Mouse (Mus musculus) limb, embryonic 11.5 days (tissue): ENCODE results near the gene Bank1. TPM values are rescaled to one million over a fixed set of nuclear protein-coding genes. Genes with fewer than 3 reads are reported as not detected.

ENCODE experiments used
- ATAC-seq: fragments of 200-750 bp; cut with Nextera tagmentation; 2 replicates; pipeline ENCODE4 v1.8.0; 2017; ENCODE audit warnings: low read depth; ENCODE audit not compliant: insufficient number of reproducible peaks, low FRiP score, low TSS enrichment
- DNase-seq: peaks from one replicate; pipeline ENCODE4 v3.0.0-alpha.2; 2015; ENCODE audit warnings: low spot score
- H3K27ac ChIP-seq: fragments of 300-500 bp; sonication (generic); replicated peaks from 2 replicates; pipeline ENCODE4 v1.5.1; 2014; ENCODE audit warnings: low read depth, mild to moderate bottlenecking, low read length
- H3K27me3 ChIP-seq: fragments of 300-500 bp; sonication (generic); 2 replicates; pipeline ENCODE4 v1.6.1; 2014; ENCODE audit warnings: mild to moderate bottlenecking, low read length, mixed read lengths; ENCODE audit not compliant: control insufficient read depth, insufficient read depth
- H3K36me3 ChIP-seq: fragments of 300-500 bp; sonication (generic); 2 replicates; pipeline ENCODE4 v1.6.1; 2014; ENCODE audit warnings: mild to moderate bottlenecking, low read length, moderate library complexity, mixed read lengths; ENCODE audit not compliant: control insufficient read depth, insufficient read depth
- H3K4me1 ChIP-seq: fragments of 300-500 bp; sonication (generic); 2 replicates; pipeline ENCODE4 v1.6.1; 2014; ENCODE audit warnings: low read length, mixed read lengths; ENCODE audit not compliant: control insufficient read depth, insufficient read depth
- H3K4me2 ChIP-seq: fragments of 300-500 bp; sonication (generic); 2 replicates; pipeline ENCODE4 v1.6.1; 2014; ENCODE audit warnings: low read depth, mild to moderate bottlenecking, moderate library complexity; ENCODE audit not compliant: severe bottlenecking
- H3K4me3 ChIP-seq: fragments of 300-500 bp; sonication (generic); 2 replicates; pipeline ENCODE4 v1.5.1; 2014; ENCODE audit warnings: low read depth, low read length
- H3K9ac ChIP-seq: fragments of 300-500 bp; sonication (generic); 2 replicates; pipeline ENCODE4 v1.6.1; 2014; ENCODE audit warnings: mild to moderate bottlenecking, low read length
- H3K9me3 ChIP-seq: fragments of 300-500 bp; sonication (generic); 2 replicates; pipeline ENCODE4 v1.6.1; 2016; ENCODE audit warnings: low read length; ENCODE audit not compliant: control insufficient read depth
- WGBS: fragments of 180-500 bp; shearing (Covaris S2); extraction: QIAGEN DNeasy Blood & Tissue Kit; methylation state at CpG from one replicate; pipeline ENCODE4 v1.1.7; 2014; 5-methylcytosine and 5-hydroxymethylcytosine counted together
- polyA plus RNA-seq: library from polyadenylated mRNA; unstranded; fragments of >200 nt; fragmentation: Nextera tagmentation; extraction: Ambion mirVana; gene quantifications from 2 replicates; pipeline ENCODE4 v1.2.1, GENCODE M21; 2014

Bank1 gene
- polyA plus RNA-seq, 1 experiment from 2014 or later = 0.33 TPM

GRCm38 (mm10) chr3:136040041-136040440, 285.8 kb downstream of the Bank1 start:
- no peak for DNase-seq
- Histone ChIP-seq H3K9me3 (no peaks in the 10 kb centered on the region), H3K36me3 (no peaks in the 10 kb centered on the region), H3K4me2 (no peak overlapping the region), H3K4me3 (no peak overlapping the region), H3K4me1 (no peaks in the 10 kb centered on the region), H3K27me3 (no peaks in the 10 kb centered on the region), H3K27ac (no peak overlapping the region), H3K9ac (no peak overlapping the region)
- no peak for ATAC-seq
- 92% methylated on average over 2 of the region's 2 CpGs for WGBS

- Histone ChIP-seq H3K4me3 (no peak overlapping the region), H3K36me3 (no peaks in the 10 kb centered on the region), H3K9ac (no peak overlapping the region), H3K27ac (no peak overlapping the region), H3K9me3 (no peaks in the 10 kb centered on the region), H3K27me3 (no peaks in the 10 kb centered on the region), H3K4me1 (no peaks in the 10 kb centered on the region), H3K4me2 (no peak overlapping the region)
- 85% methylated on average over 6 of the region's 6 CpGs for WGBS
- ATAC-seq (no peak), DNase-seq (no peak)
Observed at GRCm38 (mm10) chr3:136039446-136039845, 286.4 kb downstream of the Bank1 start.

- Histone ChIP-seq H3K27ac (no peak overlapping the region), H3K4me3 (no peak overlapping the region), H3K9me3 (no peaks in the 10 kb centered on the region), H3K9ac (no peak overlapping the region), H3K4me1 (no peaks in the 10 kb centered on the region), H3K4me2 (no peak overlapping the region), H3K36me3 (no peaks in the 10 kb centered on the region), H3K27me3 (no peaks in the 10 kb centered on the region)
- DNase-seq (no peak), ATAC-seq (no peak)
- 44% methylated on average over 3 of the region's 3 CpGs for WGBS
Observed at GRCm38 (mm10) chr3:136037254-136037653, 288.6 kb downstream of the Bank1 start.

GRCm38 (mm10) chr3:136035784-136036183, 290.1 kb downstream of the Bank1 start:
- Histone ChIP-seq H3K9me3 (no peaks in the 10 kb centered on the region), H3K4me2 (no peak overlapping the region), H3K36me3 (no peaks in the 10 kb centered on the region), H3K27ac (no peak overlapping the region), H3K9ac (no peak overlapping the region), H3K27me3 (no peaks in the 10 kb centered on the region), H3K4me1 (no peaks in the 10 kb centered on the region), H3K4me3 (no peak overlapping the region)
- 14% methylated on average over 1 of the region's 1 CpGs for WGBS
- DNase-seq = no peak
- no peak for ATAC-seq

- H3K4me2 ChIP-seq = no peak overlapping the region
- no peaks in the 10 kb centered on the region for H3K36me3 ChIP-seq
- WGBS = 94% methylated on average over 2 of the region's 2 CpGs
- ATAC-seq (no peak), DNase-seq (no peak)
- no peaks in the 10 kb centered on the region for H3K9me3 ChIP-seq
- no peak overlapping the region for H3K4me3 ChIP-seq
- no peak overlapping the region for H3K9ac ChIP-seq
- H3K27ac ChIP-seq = no peak overlapping the region
- no peaks in the 10 kb centered on the region for H3K27me3 ChIP-seq
- H3K4me1 ChIP-seq = no peaks in the 10 kb centered on the region
Observed at GRCm38 (mm10) chr3:136024876-136025275, 301.0 kb downstream of the Bank1 start.

- Histone ChIP-seq H3K4me3 (no peak overlapping the region), H3K27me3 (no peaks in the 10 kb centered on the region), H3K4me1 (no peaks in the 10 kb centered on the region), H3K9me3 (no peaks in the 10 kb centered on the region), H3K27ac (no peak overlapping the region), H3K36me3 (no peaks in the 10 kb centered on the region), H3K9ac (no peak overlapping the region), H3K4me2 (no peak overlapping the region)
- WGBS = 88% methylated on average over 2 of the region's 2 CpGs
- DNase-seq = no peak
- ATAC-seq = no peak
Observed at GRCm38 (mm10) chr3:136017517-136017916, 308.3 kb downstream of the Bank1 start.

- H3K4me1 ChIP-seq = no peaks in the 10 kb centered on the region
- H3K4me2 ChIP-seq = no peak overlapping the region
- H3K9ac ChIP-seq = no peak overlapping the region
- no peak overlapping the region for H3K27ac ChIP-seq
- no peaks in the 10 kb centered on the region for H3K9me3 ChIP-seq
- 89% methylated on average over 4 of the region's 4 CpGs for WGBS
- H3K36me3 ChIP-seq = no peaks in the 10 kb centered on the region
- H3K4me3 ChIP-seq = no peak overlapping the region
- H3K27me3 ChIP-seq = no peaks in the 10 kb centered on the region
- ATAC-seq (no peak), DNase-seq (no peak)
Observed at GRCm38 (mm10) chr3:136010616-136011015, 315.2 kb downstream of the Bank1 start.

- whole genome bisulfite sequencing = 36% methylated on average over 9 of the region's 9 CpGs
- Histone ChIP-seq H3K4me3 (no peak overlapping the region), H3K36me3 (no peaks in the 10 kb centered on the region), H3K27me3 (no peaks in the 10 kb centered on the region), H3K4me1 (no peaks in the 10 kb centered on the region), H3K9ac (no peak overlapping the region), H3K27ac (no peak overlapping the region), H3K4me2 (no peak overlapping the region; the same call in 1 of the 2 replicates), H3K9me3 (no peaks in the 10 kb centered on the region)
- ATAC-seq (no peak), DNase-seq (no peak)
Observed at GRCm38 (mm10) chr3:136007846-136008245, 318.0 kb downstream of the Bank1 start.

GRCm38 (mm10) chr3:136007081-136007828, 318.6 kb downstream of the Bank1 start:
- H3K9me3 ChIP-seq = no peaks in the 10 kb centered on the region
- H3K4me1 ChIP-seq = no peaks in the 10 kb centered on the region
- H3K4me3 ChIP-seq = no peak overlapping the region
- WGBS = 56% methylated on average over 11 of the region's 11 CpGs
- ATAC-seq = 0 out of 2 replicates have a peak, but pooled peaks have one; percentile 14
- no peak overlapping the region; the same call in 1 of the 2 replicates for H3K4me2 ChIP-seq
- H3K9ac ChIP-seq = no peak overlapping the region
- no peaks in the 10 kb centered on the region for H3K36me3 ChIP-seq
- no peaks in the 10 kb centered on the region for H3K27me3 ChIP-seq
- no peak for DNase-seq
- H3K27ac ChIP-seq = no peak overlapping the region
